Mouse (Mus musculus) heart, postnatal 0 days (tissue): ENCODE results near the gene Gnao1.

Experiments
- CTCF ChIP-seq: IDR thresholded peaks from 2 replicates; pipeline ENCODE4 v1.5.1; 2016; ENCODE audit warnings: antibody characterized with exemption, control low read depth, low read depth
- EP300 ChIP-seq: IDR thresholded peaks from 2 replicates; pipeline ENCODE4 v1.6.1; 2016; ENCODE audit warnings: antibody characterized with exemption, low read depth

GRCm38 (mm10) chr8:93998961-93999360 is 189.2 kb downstream of the Gnao1 start:
- no peak for TF ChIP-seq EP300
- TF ChIP-seq CTCF: no peak
